Mouse (Mus musculus) embryonic facial prominence, embryonic 10.5 days (tissue): ENCODE measurements around the gene Tec. TPM values are rescaled to one million over a fixed set of nuclear protein-coding genes. Genes with fewer than 3 reads are reported as not detected.

Source experiments
- DNase-seq: peaks from one replicate; pipeline ENCODE4 v3.0.0-alpha.2; 2017; ENCODE audit warnings: low spot score
- H3K27ac ChIP-seq: fragments of 300-500 bp; sonication (generic); replicated peaks from 2 replicates; pipeline ENCODE4 v1.5.1; 2016; ENCODE audit warnings: mild to moderate bottlenecking
- H3K27me3 ChIP-seq: fragments of 300-500 bp; sonication (generic); replicated peaks from 2 replicates; pipeline ENCODE4 v1.6.1; 2016; ENCODE audit warnings: low read depth, mild to moderate bottlenecking; ENCODE audit not compliant: poor library complexity, severe bottlenecking
- H3K36me3 ChIP-seq: fragments of 300-500 bp; sonication (generic); replicated peaks from 2 replicates; pipeline ENCODE4 v1.6.1; 2016; ENCODE audit warnings: mild to moderate bottlenecking, moderate library complexity
- H3K4me1 ChIP-seq: fragments of 300-500 bp; sonication (generic); 2 replicates; pipeline ENCODE4 v1.6.1; 2016
- H3K4me3 ChIP-seq: fragments of 300-500 bp; sonication (generic); 2 replicates; pipeline ENCODE4 v1.5.1; 2016; ENCODE audit warnings: mild to moderate bottlenecking, moderate library complexity
- H3K9me3 ChIP-seq: fragments of 300-500 bp; sonication (generic); 2 replicates; pipeline ENCODE4 v1.6.1; 2016; ENCODE audit warnings: mild to moderate bottlenecking
- WGBS: fragments of 180-500 bp; shearing (Covaris S2); methylation state at CpG from one replicate; pipeline ENCODE4 v1.1.7; 2016; 5-methylcytosine and 5-hydroxymethylcytosine counted together
- polyA plus RNA-seq: library from polyadenylated mRNA; unstranded; fragments of >200 nt; fragmentation: Nextera tagmentation; extraction: Ambion mirVana; gene quantifications from 2 replicates; pipeline ENCODE4 v1.2.1, GENCODE M21; 2016

The Tec gene
- polyA plus RNA-seq, 1 experiment from 2014 or later, result 1.8 TPM

GRCm38 (mm10) chr5:72751056-72751758 is 117.1 kb downstream of the Tec start:
- no peak for DNase-seq
- no peaks in the 10 kb centered on the region for H3K27me3 ChIP-seq
- H3K4me1 ChIP-seq, result 0 out of 2 replicates have a peak, but pooled peaks cover 3% of the 10 kb centered on the region
- H3K9me3 ChIP-seq, result no peaks in the 10 kb centered on the region
- H3K4me3 ChIP-seq, result no peak overlapping the region
- H3K27ac ChIP-seq, result no peak overlapping the region
- WGBS, result 84% methylated on average over 7 of the region's 7 CpGs
- H3K36me3 ChIP-seq, result no peaks in the 10 kb centered on the region

DNA sequence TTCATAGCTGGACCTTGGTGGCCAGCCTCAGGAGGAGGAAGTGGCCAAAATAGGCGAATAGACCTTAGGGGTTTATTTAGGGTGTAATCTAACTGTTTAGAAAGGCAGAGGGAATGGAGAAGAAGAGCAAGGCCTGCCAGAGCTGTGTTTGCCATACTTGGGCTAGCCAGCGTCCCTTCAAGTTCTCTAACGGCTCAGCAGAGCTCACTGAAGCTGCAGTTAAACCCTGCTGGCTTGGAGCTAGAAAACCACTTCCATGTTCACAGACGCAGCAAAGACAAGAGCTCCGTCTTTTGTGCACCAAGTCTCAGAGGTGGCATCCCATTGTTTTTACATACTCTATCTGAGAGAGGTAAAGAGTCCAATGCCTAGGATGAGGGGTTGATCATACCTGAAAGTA is 118.1 kb downstream of the Tec start:
- H3K36me3 ChIP-seq, result no peaks in the 10 kb centered on the region
- no peak for DNase-seq
- WGBS, result 86% methylated on average over 5 of the region's 5 CpGs

GRCm38 (mm10) chr5:72748659-72749265 is 119.5 kb downstream of the Tec start:
- DNase-seq, result no peak
- Histone ChIP-seq H3K27ac (no peak overlapping the region), H3K4me1 (0 out of 2 replicates have a peak, but pooled peaks cover 3% of the 10 kb centered on the region), H3K27me3 (no peaks in the 10 kb centered on the region), H3K9me3 (no peaks in the 10 kb centered on the region), H3K4me3 (no peak overlapping the region), H3K36me3 (no peaks in the 10 kb centered on the region)
- 81% methylated on average over 7 of the region's 7 CpGs for WGBS

More for the DNA sequence above, 118.1 kb downstream of the Tec start:
- Histone ChIP-seq H3K27me3 (no peaks in the 10 kb centered on the region), H3K4me1 (0 out of 2 replicates have a peak, but pooled peaks cover 3% of the 10 kb centered on the region), H3K27ac (no peak overlapping the region), H3K4me3 (no peak overlapping the region), H3K9me3 (no peaks in the 10 kb centered on the region)

GRCm38 (mm10) chr5:72747384-72747783 is 120.9 kb downstream of the Tec start:
- 87% methylated on average over 4 of the region's 4 CpGs for WGBS
- no peaks in the 10 kb centered on the region for H3K27me3 ChIP-seq

DNA sequence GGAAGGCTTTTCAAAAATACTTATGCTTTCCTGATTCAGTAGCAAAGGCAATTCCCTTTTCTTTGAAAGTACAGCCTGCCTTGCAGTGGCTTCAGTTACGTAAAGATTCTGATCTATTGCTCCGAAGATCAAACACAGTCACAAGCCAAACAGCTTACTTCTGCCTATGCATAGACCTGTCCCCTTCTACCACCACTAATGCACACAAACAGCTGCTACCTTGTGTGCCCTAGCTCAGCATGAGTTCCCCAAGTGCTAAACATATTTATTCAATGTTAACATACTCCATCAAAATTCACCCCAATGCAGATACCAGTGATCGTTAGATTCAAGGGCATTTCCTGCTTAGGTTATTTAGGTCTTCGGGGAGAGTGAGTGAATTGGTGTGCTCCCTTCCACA is 121.8 kb downstream of the Tec start:
- Histone ChIP-seq H3K36me3 (no peaks in the 10 kb centered on the region), H3K4me3 (no peak overlapping the region), H3K4me1 (0 out of 2 replicates have a peak, but pooled peaks cover 3% of the 10 kb centered on the region), H3K27me3 (no peaks in the 10 kb centered on the region), H3K9me3 (no peaks in the 10 kb centered on the region), H3K27ac (no peak overlapping the region)
- 79% methylated on average over 4 of the region's 4 CpGs for WGBS
- DNase-seq, result no peak

More at GRCm38 (mm10) chr5:72747384-72747783, 120.9 kb downstream of the Tec start:
- Histone ChIP-seq H3K4me1 (0 out of 2 replicates have a peak, but pooled peaks cover 3% of the 10 kb centered on the region), H3K9me3 (no peaks in the 10 kb centered on the region), H3K27ac (no peak overlapping the region), H3K4me3 (no peak overlapping the region), H3K36me3 (no peaks in the 10 kb centered on the region)
- no peak for DNase-seq

DNA sequence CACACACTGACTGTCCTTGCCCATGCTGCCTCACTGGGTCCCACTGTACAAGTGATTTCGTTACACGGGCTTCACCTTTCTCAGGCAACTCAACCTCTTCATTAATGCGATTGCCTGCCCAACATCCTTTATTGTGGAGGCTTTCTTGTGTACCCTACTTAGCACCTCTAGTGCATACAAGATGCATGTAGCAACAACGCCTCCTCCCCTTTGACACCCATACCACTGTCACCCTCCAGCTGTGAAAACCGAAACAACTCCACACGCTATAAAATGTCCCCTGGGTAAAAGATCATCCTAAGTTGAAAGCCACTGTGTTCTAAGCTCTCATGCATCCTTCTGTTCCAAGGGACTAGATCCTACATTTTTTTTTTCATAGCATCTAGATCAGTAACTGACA is 125.2 kb downstream of the Tec start:
- Histone ChIP-seq H3K27ac (no peak overlapping the region), H3K9me3 (no peaks in the 10 kb centered on the region), H3K4me1 (no peaks in the 10 kb centered on the region; the same call in 1 of the 2 replicates), H3K36me3 (no peaks in the 10 kb centered on the region), H3K4me3 (no peak overlapping the region), H3K27me3 (no peaks in the 10 kb centered on the region)
- 95% methylated on average over 6 of the region's 6 CpGs for WGBS
- no peak for DNase-seq

DNA sequence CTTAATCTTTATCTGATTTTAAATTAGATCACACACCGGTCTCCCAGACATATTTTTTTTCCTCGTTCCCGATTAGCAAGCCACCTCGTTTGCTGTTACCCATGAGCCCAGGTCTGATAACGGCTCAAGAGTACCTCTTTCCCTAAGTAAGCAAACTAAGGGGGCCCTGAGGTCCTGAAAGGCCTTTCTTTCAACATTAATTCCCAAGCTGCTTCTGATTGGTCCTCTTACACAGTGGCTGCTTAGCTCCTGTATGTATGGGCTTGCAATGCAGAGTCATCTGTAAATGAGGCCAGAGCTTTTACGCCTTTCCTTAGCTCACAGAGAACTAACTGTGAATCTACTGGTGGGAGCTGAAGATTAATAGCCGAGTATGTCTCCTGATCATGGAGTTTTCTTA is 131.4 kb downstream of the Tec start:
- Histone ChIP-seq H3K36me3 (no peaks in the 10 kb centered on the region), H3K4me1 (no peaks in the 10 kb centered on the region; the same call in 1 of the 2 replicates), H3K27ac (no peak overlapping the region), H3K9me3 (no peaks in the 10 kb centered on the region), H3K4me3 (no peak overlapping the region), H3K27me3 (no peaks in the 10 kb centered on the region)
- DNase-seq, result no peak
- WGBS, result 73% methylated on average over 7 of the region's 7 CpGs

- Histone ChIP-seq H3K27me3 (no peaks in the 10 kb centered on the region), H3K4me1 (no peaks in the 10 kb centered on the region; the same call in 1 of the 2 replicates), H3K9me3 (no peaks in the 10 kb centered on the region), H3K36me3 (no peaks in the 10 kb centered on the region), H3K4me3 (no peak overlapping the region), H3K27ac (no peak overlapping the region)
- no peak for DNase-seq
- 80% methylated on average over 8 of the region's 8 CpGs for WGBS
These were observed 131.8 kb downstream of the Tec start for GRCm38 (mm10) chr5:72736437-72736836.

DNA sequence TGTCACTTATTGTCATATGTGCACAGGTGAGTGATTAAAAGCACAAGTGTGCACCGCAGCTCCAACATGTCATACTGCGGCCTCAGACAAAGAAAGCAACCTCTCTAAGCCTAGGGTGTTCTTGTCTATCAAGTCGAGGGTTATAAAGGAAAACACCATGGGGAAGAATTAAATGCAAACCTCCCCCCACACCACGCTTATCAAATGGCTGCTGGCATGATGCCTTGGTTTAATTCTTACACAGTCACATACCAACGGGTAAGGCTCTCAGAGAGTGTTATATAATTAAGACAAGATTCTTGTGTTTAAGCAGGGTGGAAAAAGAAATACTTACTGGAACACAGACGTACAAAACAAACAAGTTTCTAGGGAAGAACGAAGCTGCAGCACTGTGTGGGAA is 132.5 kb downstream of the Tec start:
- Histone ChIP-seq H3K4me1 (no peaks in the 10 kb centered on the region), H3K27me3 (no peaks in the 10 kb centered on the region), H3K36me3 (no peaks in the 10 kb centered on the region), H3K9me3 (no peaks in the 10 kb centered on the region), H3K4me3 (no peak overlapping the region), H3K27ac (no peak overlapping the region)
- no peak for DNase-seq
- WGBS, result 82% methylated on average over 7 of the region's 7 CpGs

DNA sequence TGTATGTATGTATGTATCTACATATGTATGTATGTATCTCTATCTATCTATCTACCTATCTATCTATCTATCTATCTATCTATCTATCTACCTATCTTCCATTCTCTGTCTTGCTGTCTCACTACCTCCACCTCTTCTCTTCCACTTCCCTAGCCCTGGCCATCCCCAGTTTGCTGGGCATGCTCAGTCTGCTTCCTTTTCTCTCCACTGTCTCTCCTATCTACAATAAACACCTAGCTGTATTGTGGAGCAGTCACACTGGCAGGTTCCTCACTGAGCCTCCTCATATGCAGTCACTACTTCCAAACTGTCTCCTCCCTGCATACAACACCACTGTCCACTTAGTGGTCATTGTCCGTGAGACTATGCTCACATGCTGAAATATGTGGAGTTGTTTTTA is 135.4 kb downstream of the Tec start:
- Histone ChIP-seq H3K4me3 (no peak overlapping the region), H3K4me1 (no peaks in the 10 kb centered on the region), H3K27me3 (no peaks in the 10 kb centered on the region), H3K27ac (no peak overlapping the region), H3K36me3 (no peaks in the 10 kb centered on the region), H3K9me3 (no peaks in the 10 kb centered on the region)
- DNase-seq, result no peak
- WGBS, result 90% methylated on average over 1 of the region's 1 CpGs

- Histone ChIP-seq H3K36me3 (no peaks in the 10 kb centered on the region), H3K27me3 (no peaks in the 10 kb centered on the region), H3K9me3 (no peaks in the 10 kb centered on the region), H3K27ac (no peak overlapping the region), H3K4me1 (no peaks in the 10 kb centered on the region), H3K4me3 (no peak overlapping the region)
- WGBS, result 85% methylated on average over 3 of the region's 3 CpGs
- no peak for DNase-seq
These were observed 142.9 kb downstream of the Tec start for GRCm38 (mm10) chr5:72725404-72725803.

DNA sequence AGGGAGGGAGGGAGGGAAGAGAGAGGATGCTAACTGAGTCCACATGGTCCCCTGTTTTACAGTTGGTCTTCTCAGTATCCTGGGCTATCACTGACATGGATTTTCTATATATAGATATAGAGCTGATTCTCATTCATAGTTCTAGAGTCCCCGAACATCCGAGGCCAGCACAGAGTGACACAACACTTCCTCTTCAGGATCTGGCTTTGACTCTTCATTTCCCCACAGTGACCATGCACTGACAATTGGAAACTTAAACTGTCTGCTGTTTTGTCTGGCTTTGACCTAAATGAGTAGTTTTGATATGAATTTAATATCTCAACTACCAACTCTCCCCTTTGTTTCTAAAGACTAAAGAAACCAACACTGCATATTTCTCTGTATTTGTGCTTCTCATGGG is 144.9 kb downstream of the Tec start:
- no peak overlapping the region for H3K4me3 ChIP-seq
- DNase-seq, result no peak
- H3K27me3 ChIP-seq, result no peaks in the 10 kb centered on the region
- no peaks in the 10 kb centered on the region for H3K4me1 ChIP-seq
- 82% methylated on average over 2 of the region's 2 CpGs for WGBS
- H3K36me3 ChIP-seq, result no peaks in the 10 kb centered on the region
- H3K9me3 ChIP-seq, result no peaks in the 10 kb centered on the region
- no peak overlapping the region for H3K27ac ChIP-seq

- DNase-seq, result no peak
- Histone ChIP-seq H3K4me1 (peaks cover 4% of the 10 kb centered on the region), H3K36me3 (no peaks in the 10 kb centered on the region), H3K27ac (no peak overlapping the region), H3K9me3 (no peaks in the 10 kb centered on the region), H3K4me3 (no peak overlapping the region), H3K27me3 (no peaks in the 10 kb centered on the region)
- 61% methylated on average over 7 of the region's 7 CpGs for WGBS
These were observed 147.7 kb downstream of the Tec start for GRCm38 (mm10) chr5:72720587-72720986.
